In the genomic region with DNA sequence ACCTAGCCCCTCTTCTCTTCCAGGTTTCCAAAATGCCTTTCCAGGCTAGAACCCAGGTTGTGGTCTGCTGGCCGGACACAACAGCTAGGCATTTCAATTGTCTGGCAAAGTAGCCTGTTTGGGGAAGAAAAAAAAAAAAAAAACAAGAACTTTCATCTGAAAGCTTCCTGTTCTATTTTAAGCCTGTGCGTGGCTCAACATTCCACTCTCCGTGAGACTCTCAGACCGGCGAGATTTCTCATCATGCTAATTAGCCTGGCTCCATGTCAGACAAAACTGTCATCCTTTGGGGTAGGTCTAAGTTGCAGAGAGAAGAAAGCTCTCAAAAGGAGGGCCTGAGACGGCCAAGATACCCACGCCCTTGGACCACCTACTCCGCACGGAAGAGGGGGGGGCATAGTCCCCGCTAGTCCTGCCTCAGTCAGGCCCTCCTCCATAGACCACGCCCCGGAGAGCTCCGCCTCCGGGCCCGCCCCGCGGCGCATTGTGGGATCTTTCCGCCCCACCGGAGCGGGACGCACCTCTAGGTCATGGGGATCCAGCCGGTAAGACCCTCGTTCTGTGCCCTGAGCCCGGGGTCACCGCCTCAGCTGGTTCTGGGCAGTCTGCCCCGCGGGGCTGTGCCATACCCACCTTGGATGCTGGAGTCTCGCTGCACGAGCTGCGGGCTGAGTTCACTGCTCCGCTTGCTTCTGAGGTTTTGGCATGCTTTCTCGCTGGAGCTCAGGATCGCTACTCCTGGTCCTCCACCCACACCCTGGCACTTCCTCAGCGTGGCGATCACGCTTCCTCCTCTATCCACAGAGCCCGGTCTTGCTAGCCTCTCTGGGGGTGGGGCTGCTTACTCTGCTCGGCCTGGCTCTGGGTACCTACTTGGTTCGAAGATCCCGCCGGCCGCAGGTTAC, we compare ENCODE assay signal across 8 mouse cellular contexts. TPM values are rescaled to one million over a fixed set of nuclear protein-coding genes. Genes with fewer than 3 reads are reported as not detected.
DNase-seq lines count a peak whose midpoint lies in the region; ATAC-seq and TF ChIP-seq lines count a peak whose summit lies in the region.

A gene (plus strand): TSS at position 51 of the 905 bp plus-strand sequence.

- peak within 1 kb of the TSS; percentile 4; the same call in 1 of the 2 replicates for H3K27ac ChIP-seq in heart, embryonic 11.5 days (ENCODE audit: low read depth, low read length)
- H3K27ac ChIP-seq in kidney, embryonic 16.5 days (ENCODE audit: low read length) = peak within 1 kb of the TSS; percentile 89
- H3K27ac ChIP-seq in liver, adult 2 months (replicated peaks; ENCODE audit: insufficient read depth, low read depth, low read length) = peak within 1 kb of the TSS; percentile 21; the same call in 1 of the 2 replicates

- H3K4me3 ChIP-seq in heart, embryonic 11.5 days (ENCODE audit: low read depth, low read length) = peak within 1 kb of the TSS; percentile 81
- peak within 1 kb of the TSS; percentile 86 for H3K4me3 ChIP-seq in kidney, embryonic 16.5 days (ENCODE audit: low read length)
- peak within 1 kb of the TSS; percentile 79 for H3K4me3 ChIP-seq in liver, adult 2 months (ENCODE audit: insufficient read depth, low read depth, low read length)
- peak within 1 kb of the TSS; percentile 96 for H3K4me3 ChIP-seq in myocyte

- no peak for TF ChIP-seq CTCF in liver, adult 2 months (IDR thresholded peaks at IDR 0.05; ENCODE audit: low read depth, low read length)

- H3K79me2 ChIP-seq in liver, adult 2 months (ENCODE audit: control insufficient read depth, insufficient read depth, low read length) = no peaks in the 10 kb centered on the region
- peaks cover 31% of the 10 kb centered on the region for H3K79me2 ChIP-seq in myocyte (ENCODE audit: control insufficient read depth, insufficient read depth)

- no peaks in the 10 kb centered on the region for H3K9me3 ChIP-seq in heart, embryonic 11.5 days (replicated peaks; ENCODE audit: control insufficient read depth, low read length)
- H3K9me3 ChIP-seq in kidney, embryonic 16.5 days (ENCODE audit: low read length) = no peaks in the 10 kb centered on the region

- H3K4me1 ChIP-seq in heart, embryonic 11.5 days (ENCODE audit: control insufficient read depth, insufficient read depth, low read length) = peaks cover 6% of the 10 kb centered on the region
- peaks cover 26% of the 10 kb centered on the region for H3K4me1 ChIP-seq in kidney, embryonic 16.5 days (ENCODE audit: insufficient read depth, low read length)
- peaks cover 6% of the 10 kb centered on the region; the same call in 1 of the 2 replicates for H3K4me1 ChIP-seq in liver, adult 2 months (ENCODE audit: control insufficient read depth, insufficient read depth, low read length)

- DNase-seq in CD4-positive helper T cell, adult 2 months (ENCODE audit: low read depth, low spot score) = peak; percentile 86
- DNase-seq in brain, adult 2 months (ENCODE audit: low read depth, low spot score) = peak; percentile 82
- DNase-seq in liver, adult 2 months (ENCODE audit: extremely low read depth, low read depth, low spot score) = peak; percentile 58
- DNase-seq in splenic B cell, adult 2 months (ENCODE audit: low read depth, low spot score) = peak; percentile 74

- no peaks in the 10 kb centered on the region for H3K27me3 ChIP-seq in heart, embryonic 11.5 days (ENCODE audit: control insufficient read depth, insufficient read depth, low read length)
- H3K27me3 ChIP-seq in kidney, embryonic 16.5 days (ENCODE audit: insufficient read depth, low read length) = no peaks in the 10 kb centered on the region
- H3K27me3 ChIP-seq in liver, adult 2 months (ENCODE audit: control insufficient read depth, insufficient read depth, low read length) = no peaks in the 10 kb centered on the region
- no peaks in the 10 kb centered on the region for H3K27me3 ChIP-seq in myocyte (ENCODE audit: control insufficient read depth, insufficient read depth, insufficient read length)
- H3K27me3 ChIP-seq in splenic B cell, adult 2 months (ENCODE audit: control insufficient read depth, insufficient read depth, low read length, poor library complexity, severe bottlenecking) = no peaks in the 10 kb centered on the region

- peak; percentile 100 for ATAC-seq in erythroid progenitor cell, adult 5-6 weeks (replicated peaks; ENCODE audit: low FRiP score, poor library complexity, severe bottlenecking)
- ATAC-seq in heart, embryonic 11.5 days (replicated peaks; ENCODE audit: insufficient number of reproducible peaks, low FRiP score, low TSS enrichment) = peak; percentile 99
- peak; percentile 96 for ATAC-seq in kidney, embryonic 16.5 days (ENCODE audit: low FRiP score, low TSS enrichment)

- 2% methylated on average over 43 of the region's 43 CpGs for WGBS in heart, embryonic 11.5 days (ENCODE audit: insufficient replicate concordance)
- WGBS in kidney, embryonic 16.5 days = under 1% methylated on average over 43 of the region's 43 CpGs
- under 1% methylated on average over 43 of the region's 43 CpGs for WGBS in liver, adult 2 months

- peaks cover 12% of the 10 kb centered on the region; the same call in 1 of the 2 replicates for H3K36me3 ChIP-seq in heart, embryonic 11.5 days (ENCODE audit: control insufficient read depth, insufficient read depth, low read length)
- H3K36me3 ChIP-seq in kidney, embryonic 16.5 days (ENCODE audit: insufficient read depth, low read length) = peaks cover 19% of the 10 kb centered on the region; the same call in 1 of the 2 replicates
- H3K36me3 ChIP-seq in liver, adult 2 months (ENCODE audit: control insufficient read depth, insufficient read depth, low read length) = peaks cover 4% of the 10 kb centered on the region; the same call in 1 of the 2 replicates
- H3K36me3 ChIP-seq in myocyte (ENCODE audit: control insufficient read depth, insufficient read depth) = peaks cover 40% of the 10 kb centered on the region
- H3K36me3 ChIP-seq in splenic B cell, adult 2 months (ENCODE audit: control insufficient read depth, insufficient read depth, low read length, poor library complexity, severe bottlenecking) = no peaks in the 10 kb centered on the region

- TF ChIP-seq POLR2A in liver, adult 2 months (IDR thresholded peaks at IDR 0.05; ENCODE audit: extremely low read depth, insufficient read depth, low read length) = 0 out of 2 replicates have a peak, but pooled peaks have one; percentile 27
- TF ChIP-seq POLR2A in myocyte (IDR thresholded peaks at IDR 0.05; ENCODE audit: insufficient read length, low read depth) = peak; percentile 95

- peak within 1 kb of the TSS; percentile 78 for H3K4me2 ChIP-seq in heart, embryonic 11.5 days
- H3K4me2 ChIP-seq in kidney, embryonic 16.5 days (replicated peaks; ENCODE audit: low read depth, low read length) = peak within 1 kb of the TSS; percentile 90
- peak within 1 kb of the TSS; percentile 90 for H3K4me2 ChIP-seq in myocyte (ENCODE audit: low read depth)

- peak within 1 kb of the TSS; percentile 79 for H3K9ac ChIP-seq in heart, embryonic 11.5 days (ENCODE audit: low read depth, low read length)
- H3K9ac ChIP-seq in kidney, embryonic 16.5 days (replicated peaks; ENCODE audit: low read length) = peak within 1 kb of the TSS; percentile 79
- peak within 1 kb of the TSS; percentile 70 for H3K9ac ChIP-seq in liver, adult 2 months (ENCODE audit: low read depth, low read length)

- peak within 1 kb of the TSS; percentile 60 for H3ac ChIP-seq in myocyte (ENCODE audit: control insufficient read depth, insufficient read length)

TF ChIP-seq in myocyte, 11 proteins besides CTCF, POLR2A, EP300 and RAD21:
- TF ChIP-seq MYOD1 (IDR thresholded peaks at IDR 0.05; ENCODE audit: control insufficient read depth in 1 of 3, insufficient read length in 2 of 3, low read depth in 2 of 3) (no peak), E2F4 (IDR thresholded peaks at IDR 0.05; ENCODE audit: insufficient read depth) (no peak), MAX (IDR thresholded peaks at IDR 0.05; ENCODE audit: low read depth) (no peak), REST (IDR thresholded peaks at IDR 0.05; ENCODE audit: insufficient read depth, insufficient read length) (no peak), SRF (IDR thresholded peaks at IDR 0.05; ENCODE audit: control insufficient read depth, insufficient read length, low read depth) (no peak), CEBPB (IDR thresholded peaks at IDR 0.05; ENCODE audit: insufficient read depth, poor library complexity, severe bottlenecking) (no peak), TCF3 (IDR thresholded peaks at IDR 0.05; ENCODE audit: insufficient read length, low read depth) (no peak), MYOG (IDR thresholded peaks at IDR 0.05; ENCODE audit: control insufficient read depth in 1 of 3, insufficient read depth in 1 of 3, insufficient read length in 2 of 3, low read depth in 2 of 3) (peak in 1 of 3 experiments; percentile 2), TCF12 (IDR thresholded peaks at IDR 0.05; ENCODE audit: insufficient read depth, poor library complexity, severe bottlenecking) (no peak), USF1 (IDR thresholded peaks at IDR 0.05; ENCODE audit: low read depth) (no peak), POLR2AphosphoS2 (IDR thresholded peaks at IDR 0.05; ENCODE audit: insufficient read length, low read depth) (peak; percentile 90)
TF ChIP-seq in myocyte: peak in this region for 2.

RNA-seq across cellular contexts. Expression of the gene that starts here (rescaled TPM):
- 22.3 and 39.0 TPM in 2 replicates for total RNA-seq in erythroid progenitor cell, adult 5-6 weeks (2015; ENCODE audit: low replicate concordance)
- 12.9 and 30.3 TPM in 2 replicates for total RNA-seq in erythroid progenitor cell, adult 5-6 weeks (2017; ENCODE audit: low replicate concordance)
- 35.2 and 36.9 TPM in 2 replicates for polyA plus RNA-seq in heart, embryonic 11.5 days (2014; fragmentation: Nextera tagmentation; extraction: Ambion mirVana)
- 42.7 and 44.1 TPM in 2 replicates for polyA plus RNA-seq in kidney, embryonic 16.5 days (2015; fragmentation: Nextera tagmentation; extraction: Ambion mirVana)
- total RNA-seq in liver, adult 2 months (2014; rRNA removed) = 4.5 and 4.7 TPM in 2 replicates
- polyA plus RNA-seq in liver, adult 2 months (2012; rRNA removed) = 8.3 and 16.3 TPM in 2 replicates
- 452 TPM for polyA plus RNA-seq in myocyte (2012; fragmentation: generic; extraction: Trizol)

Comparison
In these comparisons a context has a peak if more than half of its experiments do, and no peak if none do; other contexts are left out.
1. Peak in every context shown above with its lines: DNase-seq, ATAC-seq, H3K4me3 ChIP-seq and H3K27ac ChIP-seq.
2. RNA of the gene that starts here (polyA plus RNA-seq): 452 TPM in myocyte (single experiment); 42.7 to 44.1 TPM in kidney, embryonic 16.5 days, 35.2 to 36.9 TPM in heart, embryonic 11.5 days and 8.3 to 16.3 TPM in liver, adult 2 months; every median in the first group is over 10 times any median in the second.
3. H3K27ac ChIP-seq: peak in every context shown above with its lines; median percentile 89 in kidney, embryonic 16.5 days; 21 in liver, adult 2 months; 4 in heart, embryonic 11.5 days.